Mouse (Mus musculus): ENCODE data around the gene Invs. TPM values are rescaled to one million over a fixed set of nuclear protein-coding genes. Genes with fewer than 3 reads are reported as not detected.

The Invs gene
- polyA plus RNA-seq (2017; shearing (Covaris generic)): 10 to 100 TPM in 1 of 3 experiments, 1 to 10 TPM in 2; 6.0 to 12.4 (median 9.7) TPM

GRCm38 (mm10) chr4:48279498-48280134, at the start of gene Invs, which contains the start of gene Erp44:
Gene Invs (plus strand): TSS chr4:48279760.
Gene Erp44 (minus strand): TSS chr4:48279558.
- ATAC-seq: peak; percentile 98

- ATAC-seq: no peak
Measured at GRCm38 (mm10) chr4:48236721-48237120, 42.8 kb upstream of the Invs start.

GRCm38 (mm10) chr4:48239046-48239445, 40.5 kb upstream of the Invs start:
- no peak for ATAC-seq

- ATAC-seq: no peak
Measured at GRCm38 (mm10) chr4:48242482-48242881, 37.1 kb upstream of the Invs start.

GRCm38 (mm10) chr4:48243737-48244136, 35.8 kb upstream of the Invs start:
- ATAC-seq: peak; percentile 69

GRCm38 (mm10) chr4:48244280-48244679, 35.3 kb upstream of the Invs start:
- no peak for ATAC-seq

GRCm38 (mm10) chr4:48253266-48253665, 26.3 kb upstream of the Invs start:
- peak; percentile 48 for ATAC-seq

GRCm38 (mm10) chr4:48258045-48258444, 21.5 kb upstream of the Invs start:
- ATAC-seq: no peak

- ATAC-seq: peak; percentile 81
Measured at GRCm38 (mm10) chr4:48267683-48268082, 11.9 kb upstream of the Invs start.

- peak; percentile 80 for ATAC-seq
Measured at GRCm38 (mm10) chr4:48268127-48268526, 11.4 kb upstream of the Invs start.

GRCm38 (mm10) chr4:48270532-48270931, 9.0 kb upstream of the Invs start:
- no peak for ATAC-seq

- no peak for ATAC-seq
Measured at GRCm38 (mm10) chr4:48271838-48272237, 7.7 kb upstream of the Invs start.

- ATAC-seq: peak; percentile 36
Measured at GRCm38 (mm10) chr4:48273119-48273829, 6.3 kb upstream of the Invs start.

- ATAC-seq: no peak
Measured at GRCm38 (mm10) chr4:48275736-48276135, 3.8 kb upstream of the Invs start.

- no peak for ATAC-seq
Measured at GRCm38 (mm10) chr4:48277011-48277410, 2.5 kb upstream of the Invs start.

- ATAC-seq: peak; percentile 16
Measured at GRCm38 (mm10) chr4:48278757-48279497, 633 bp upstream of the Invs start.

GRCm38 (mm10) chr4:48281121-48281520, 1.6 kb downstream of the Invs start:
- ATAC-seq: no peak

GRCm38 (mm10) chr4:48287086-48287757, 7.7 kb downstream of the Invs start:
- ATAC-seq: no peak

- no peak for ATAC-seq
Measured at GRCm38 (mm10) chr4:48314814-48315213, 35.3 kb downstream of the Invs start.

GRCm38 (mm10) chr4:48316036-48316435, 36.5 kb downstream of the Invs start:
- ATAC-seq: no peak

- no peak for ATAC-seq
Measured at GRCm38 (mm10) chr4:48321276-48321675, 41.7 kb downstream of the Invs start.

- ATAC-seq: no peak
Measured at GRCm38 (mm10) chr4:48322095-48322494, 42.5 kb downstream of the Invs start.

- no peak for ATAC-seq
Measured at GRCm38 (mm10) chr4:48327192-48327591, 47.6 kb downstream of the Invs start.

All from inflammation-experienced regulatory T-cells, adult 6 months (primary cell).